Mouse (Mus musculus) cerebellum, adult 18-20 months (tissue): ENCODE results near the gene Ppig.
"Not testable (repeated sequence)": the region's sequence is repeated elsewhere in the genome, so short reads cannot be mapped to it uniquely, and the experiment has no call there.

Experiments used
- DNase-seq, 2 experiments: peaks; one replicate each; pipeline ENCODE4 v3.0.0; 2021

Ppig gene

DNA sequence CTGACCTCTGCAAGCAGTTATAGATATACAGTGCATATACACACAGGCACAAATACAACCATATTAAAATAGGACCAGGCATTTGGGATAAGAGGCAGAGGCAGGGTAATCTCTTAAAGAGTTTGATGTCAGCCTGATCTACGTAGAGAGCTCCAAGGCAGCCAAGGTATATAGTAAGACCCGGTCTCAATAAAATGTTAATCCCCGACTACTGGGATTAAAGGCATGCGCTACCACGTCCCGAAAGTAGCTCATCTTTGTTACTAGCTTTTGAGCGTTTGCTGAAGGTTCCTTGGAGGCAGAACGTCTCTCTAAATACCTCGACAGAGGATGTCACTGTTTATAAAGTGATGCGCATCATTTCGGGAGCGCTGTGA lies at the start of gene Ppig:
Ppig (plus strand) TSS at position 273 of the 377 bp plus-strand sequence.
- no peak for DNase-seq

DNA sequence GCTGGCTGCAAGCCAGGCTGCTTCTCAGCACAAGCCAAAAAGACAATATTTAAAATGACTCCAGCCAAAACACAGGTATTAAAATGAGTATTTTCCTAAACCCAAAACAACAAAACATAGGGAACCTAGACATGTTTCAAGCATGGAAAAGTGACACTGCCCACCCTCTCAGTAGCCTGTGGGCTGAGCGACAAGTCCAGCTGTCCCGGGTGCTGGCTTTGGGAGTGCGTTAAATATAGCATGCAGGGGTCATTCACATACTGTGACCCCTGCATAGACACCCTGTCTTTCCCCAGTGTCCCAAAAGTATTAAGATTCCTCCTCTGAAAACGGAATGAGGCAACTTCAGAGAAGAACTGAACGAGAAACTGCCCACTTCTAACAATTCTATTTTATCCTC lies 48.6 kb upstream of the Ppig start:
- DNase-seq, result peak in 1 of 2 experiments; percentile 10

DNA sequence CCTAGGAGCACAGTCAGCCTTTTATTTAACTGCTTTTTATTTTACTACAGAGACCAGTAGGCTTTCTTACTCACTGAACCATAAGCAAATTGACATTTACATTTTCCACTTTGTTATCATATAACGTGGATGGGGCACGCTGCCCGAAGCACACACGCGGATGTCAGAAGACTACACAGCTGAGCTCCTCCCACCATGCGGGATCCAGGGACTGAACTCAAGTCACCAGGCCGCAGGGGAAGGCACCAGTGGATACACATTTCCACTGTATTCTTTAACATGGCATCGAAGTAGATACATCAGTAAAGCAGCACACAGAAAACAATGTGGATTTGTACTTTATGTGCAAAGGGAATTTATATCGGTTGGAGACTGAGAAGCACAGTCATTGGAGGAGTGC lies 47.1 kb upstream of the Ppig start:
- no peak for DNase-seq

DNA sequence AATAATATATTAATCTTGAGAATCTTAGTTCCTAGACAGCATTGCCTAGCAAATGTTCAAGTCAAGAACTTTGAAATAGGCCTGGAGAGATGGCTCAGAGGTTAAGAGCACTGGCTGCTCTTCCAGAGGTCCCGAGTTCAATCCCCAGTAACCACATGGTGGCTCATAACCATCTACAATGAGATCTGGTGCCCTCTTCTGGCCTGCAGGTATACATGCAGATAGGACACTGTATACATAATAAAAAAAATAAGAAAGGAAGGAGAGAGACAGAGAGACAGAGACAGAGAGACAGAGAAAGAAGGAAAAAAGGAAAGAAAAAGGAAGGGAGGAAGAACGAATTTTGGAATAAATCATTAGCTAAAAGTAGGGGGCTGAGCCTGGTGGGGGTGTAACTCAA lies 45.6 kb upstream of the Ppig start:
- no peak for DNase-seq

DNA sequence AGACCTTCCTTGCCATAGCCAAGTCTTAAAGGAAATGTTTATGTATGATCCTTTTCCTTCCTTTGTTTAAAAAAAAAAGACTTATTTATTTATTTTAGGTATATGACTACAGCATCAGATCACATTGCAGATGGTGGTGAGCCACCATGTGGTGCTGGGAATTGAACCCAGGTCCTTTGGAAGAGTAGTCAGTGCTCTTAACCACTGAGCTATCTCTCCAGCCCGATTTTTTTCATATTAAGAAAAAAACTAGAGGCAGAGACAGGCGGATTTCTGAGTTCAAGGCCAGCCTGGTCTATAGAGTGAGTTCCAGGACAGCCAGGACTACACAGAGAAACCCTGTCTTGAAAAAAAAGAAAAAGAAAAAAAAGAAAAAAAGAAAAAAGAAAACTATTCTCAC lies 45.1 kb upstream of the Ppig start:
- DNase-seq, result not testable (repeated sequence)

DNA sequence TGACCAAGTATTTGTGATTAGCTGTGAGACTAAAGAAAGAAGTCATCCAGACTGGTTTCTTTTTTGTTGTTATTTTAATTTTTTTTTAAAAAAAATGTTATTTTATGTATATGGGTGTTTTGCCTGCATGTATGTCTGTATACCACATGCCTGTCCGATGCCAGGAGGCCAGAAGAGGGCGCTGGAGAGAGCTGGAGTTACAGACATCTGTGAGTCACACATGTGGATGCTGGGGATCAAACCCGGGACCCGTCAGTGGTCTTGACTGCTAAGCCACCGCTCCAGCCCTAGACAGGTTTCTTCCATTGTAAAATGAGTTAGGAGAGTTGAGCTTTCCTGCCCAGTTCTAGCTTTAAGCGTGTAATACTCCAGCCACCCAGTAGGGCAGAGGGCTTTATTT lies 42.4 kb upstream of the Ppig start:
- DNase-seq, result no peak

DNA sequence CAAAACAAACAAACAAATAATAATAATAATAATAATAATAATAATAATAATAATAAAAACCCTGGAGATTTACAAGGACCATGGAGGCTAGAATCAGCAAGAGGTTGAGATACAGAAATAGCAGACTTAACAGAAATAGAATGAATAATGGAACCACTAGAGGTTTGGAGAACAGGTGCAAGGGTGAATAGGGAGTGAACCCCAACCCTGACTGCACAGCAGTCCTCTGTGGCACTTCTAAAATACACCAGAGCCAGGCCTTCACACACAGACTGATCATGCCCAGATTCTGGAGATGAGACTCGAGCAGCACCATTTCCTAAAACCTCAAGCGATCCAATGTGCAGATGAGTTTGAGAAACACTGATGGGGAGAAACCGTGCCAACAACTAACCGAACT lies 40.4 kb upstream of the Ppig start:
- DNase-seq, result no peak

DNA sequence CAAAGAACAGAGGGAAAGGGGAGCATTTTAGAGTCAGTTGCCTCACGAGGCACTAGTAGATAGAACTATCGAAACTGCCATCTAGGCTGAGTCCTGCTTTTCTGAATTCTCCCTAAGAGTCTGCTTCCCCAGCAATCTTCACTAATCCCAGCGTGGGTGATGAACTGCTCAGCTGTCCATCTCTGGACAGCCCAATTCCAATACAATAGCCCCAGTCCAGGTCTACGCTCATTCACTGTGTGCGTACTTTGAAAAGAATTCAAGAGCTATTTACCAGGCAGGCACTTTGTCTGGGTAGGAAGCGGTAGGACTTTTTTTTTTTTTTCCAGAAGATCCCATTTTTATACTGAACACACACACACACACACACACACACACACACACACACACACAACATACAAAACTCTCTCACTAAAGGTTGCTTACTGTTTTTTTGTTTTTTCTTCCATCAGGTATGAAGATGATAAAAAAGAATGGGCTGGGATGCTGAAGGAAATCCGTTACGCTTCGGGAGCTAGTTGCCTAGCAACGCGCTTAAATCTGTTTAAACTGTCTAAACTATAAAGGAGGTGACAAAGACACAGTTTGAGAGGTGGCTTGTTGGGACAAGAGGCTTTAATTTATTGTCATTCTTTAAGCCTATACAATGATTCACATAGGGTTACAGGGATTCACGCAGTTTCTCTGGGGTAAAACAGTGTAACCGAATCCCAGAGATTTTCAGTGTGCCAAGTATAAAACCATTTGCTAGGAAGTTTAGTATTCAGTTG lies 39.1 kb upstream of the Ppig start:
- DNase-seq, result no peak

DNA sequence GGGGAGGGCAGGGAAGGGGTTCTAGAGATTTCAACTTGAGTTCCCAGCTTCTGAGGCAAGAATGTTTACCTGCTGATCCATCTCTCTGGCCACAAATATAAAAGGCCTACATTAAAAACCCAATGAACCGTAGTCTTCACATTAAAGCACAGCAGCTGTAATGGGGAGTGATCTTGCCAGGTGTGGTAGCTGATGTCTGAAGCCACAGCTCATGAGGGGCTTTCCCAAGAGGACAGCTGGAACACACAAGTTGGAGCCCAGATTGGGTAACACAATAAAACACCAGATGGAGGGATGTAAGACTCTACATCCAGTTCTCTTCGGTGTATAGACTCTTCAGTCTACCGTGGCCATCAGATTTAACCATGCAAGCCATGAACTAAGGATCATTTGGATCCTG lies 37.9 kb upstream of the Ppig start:
- no peak for DNase-seq

DNA sequence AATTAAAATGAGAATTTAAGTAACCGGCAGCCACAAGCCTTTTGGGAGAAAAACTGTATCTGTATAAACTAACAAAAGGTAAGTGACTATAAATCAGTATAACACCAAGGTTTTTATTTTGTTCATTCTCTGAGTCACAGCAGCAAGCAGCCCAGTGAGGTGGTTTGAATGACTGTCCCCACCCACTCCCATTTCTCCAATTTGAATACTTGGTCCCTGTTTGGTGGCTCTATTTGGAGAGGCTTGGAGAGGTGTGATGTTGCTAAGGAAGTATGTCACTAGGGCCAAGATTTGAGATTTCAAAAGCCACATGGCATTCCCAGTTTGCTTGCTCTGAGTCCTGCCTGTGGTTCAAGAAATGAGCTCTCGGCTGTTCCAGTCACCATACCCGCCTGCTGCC lies 32.1 kb upstream of the Ppig start:
- no peak for DNase-seq

DNA sequence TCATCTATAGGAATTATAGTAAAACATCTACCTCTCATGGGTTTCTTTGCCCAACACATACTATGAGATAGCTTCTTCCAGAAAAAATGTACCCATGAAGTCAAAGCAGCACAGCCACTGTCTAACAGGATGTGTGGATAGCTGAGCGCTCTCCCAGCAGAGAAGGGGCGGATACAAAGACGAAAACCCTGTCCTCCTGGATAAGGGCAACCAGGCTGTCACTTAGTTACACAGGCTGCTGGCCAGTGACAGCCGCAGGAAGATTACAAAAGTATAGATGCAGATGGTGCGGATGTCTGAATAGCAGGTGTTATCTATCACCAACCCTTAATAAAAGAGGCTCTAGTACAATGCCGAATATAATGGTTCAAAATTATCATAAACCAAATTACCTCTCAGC lies 31.5 kb upstream of the Ppig start:
- no peak for DNase-seq

DNA sequence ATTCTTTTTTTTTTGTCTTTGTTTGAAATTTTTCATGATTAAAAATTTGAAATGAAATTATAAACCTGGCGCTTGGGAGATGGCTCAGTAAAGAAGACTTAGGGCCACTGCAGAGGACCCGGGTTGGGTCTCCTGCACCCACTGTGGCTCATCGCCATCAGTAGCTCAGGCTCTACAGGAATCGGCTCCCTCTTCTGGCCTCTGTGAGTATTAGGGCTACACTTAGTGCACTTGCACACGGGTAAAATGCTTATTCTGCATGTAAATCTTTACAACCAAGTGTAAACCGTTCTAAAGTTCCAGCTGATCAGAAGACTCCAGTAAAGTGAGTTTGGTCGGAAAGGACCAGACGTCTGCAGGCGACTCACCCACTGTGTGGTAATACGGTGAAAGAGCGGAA lies 28.8 kb upstream of the Ppig start:
- DNase-seq, result no peak

DNA sequence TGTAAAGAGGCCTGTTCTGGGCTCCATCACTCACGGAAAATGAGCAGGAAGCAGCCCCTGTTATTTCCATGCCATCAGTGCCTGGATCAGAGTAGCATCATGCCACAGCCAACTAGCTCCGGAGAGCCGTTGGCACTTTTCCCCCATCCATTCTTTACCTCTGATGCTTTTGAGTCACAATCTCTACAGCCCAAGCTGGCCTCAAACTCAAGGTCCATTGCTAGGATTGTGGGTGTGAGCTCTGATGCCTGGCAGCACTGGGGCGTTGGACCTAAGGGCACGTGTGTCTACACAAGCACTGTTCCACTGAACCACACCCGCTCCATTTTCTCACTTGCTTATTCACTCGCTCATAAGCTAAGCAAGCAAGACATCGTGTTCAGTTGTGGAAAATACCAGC lies 21.9 kb upstream of the Ppig start:
- DNase-seq, result no peak

DNA sequence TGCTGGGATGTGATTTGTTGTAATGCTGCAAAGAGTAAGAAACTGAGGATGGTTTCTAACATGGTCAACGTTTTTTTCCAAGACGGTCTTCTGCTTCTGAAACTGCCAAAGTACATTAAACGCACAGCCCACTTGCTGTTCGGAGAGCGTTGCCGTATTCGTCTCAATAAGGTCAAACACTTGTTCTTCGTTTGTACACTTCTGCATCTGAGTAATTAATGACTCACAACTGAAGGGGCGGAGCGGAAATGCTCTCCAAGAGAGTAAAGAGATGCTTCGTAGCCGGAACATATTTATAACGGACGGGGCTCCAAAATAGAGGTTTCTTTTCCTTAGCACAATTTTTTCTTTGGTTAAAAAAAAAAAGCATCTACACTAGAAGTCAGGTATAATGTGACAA lies 10.2 kb upstream of the Ppig start:
- peak in 1 of 2 experiments; percentile 13 for DNase-seq

DNA sequence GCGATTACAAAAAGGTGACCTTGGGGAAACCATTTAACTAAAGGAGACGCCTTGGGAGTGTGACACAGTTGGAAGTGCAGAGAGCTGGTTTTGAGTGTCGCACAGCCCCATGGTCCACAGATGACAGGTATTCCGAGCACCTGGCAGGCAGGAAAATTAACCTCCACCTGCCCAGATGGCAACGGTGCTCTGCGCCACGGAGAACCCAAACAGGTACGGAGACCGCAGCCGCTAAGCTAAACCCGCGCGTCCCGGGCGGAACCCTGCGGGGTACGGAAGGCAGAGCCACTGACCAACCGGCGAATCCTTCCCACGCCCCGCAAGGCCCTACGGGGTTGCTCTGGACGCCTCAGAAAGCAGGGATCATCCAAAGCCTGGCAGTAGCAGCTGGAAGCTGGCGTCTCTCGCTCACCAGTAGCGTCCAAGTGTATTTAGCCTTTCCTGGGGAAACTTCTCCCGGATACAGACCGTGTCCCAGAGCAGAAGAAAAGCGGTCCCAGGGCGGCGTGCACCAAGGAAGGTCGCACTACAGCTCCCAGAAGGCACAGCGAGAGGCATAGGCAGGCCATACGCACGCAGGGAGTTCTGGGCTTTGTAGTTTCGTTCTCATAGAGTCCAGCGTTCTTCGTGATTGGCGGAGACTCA lies 9.2 kb upstream of the Ppig start, which contains the start of gene Fastkd1:
Fastkd1 (minus strand) TSS at position 536 of the 645 bp plus-strand sequence.
- peak; percentile 85 to 96 for DNase-seq

DNA sequence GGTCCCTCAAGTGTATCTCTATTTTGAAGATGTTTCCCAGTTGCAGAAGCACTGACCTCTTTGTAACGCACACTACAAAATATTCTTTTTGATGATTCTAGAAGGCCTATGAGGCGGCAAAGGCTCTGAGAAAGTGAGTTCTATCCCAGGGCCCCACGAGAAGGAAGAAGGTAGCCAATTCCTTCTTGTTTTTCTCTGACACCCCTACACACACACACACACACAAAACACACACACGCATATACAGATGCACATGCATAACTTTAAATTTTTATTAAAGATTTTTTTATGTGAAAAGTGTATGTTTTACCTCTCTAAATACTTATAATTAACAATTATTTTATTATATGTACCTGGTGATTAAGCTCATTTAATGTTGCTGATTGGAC lies 8.7 kb upstream of the Ppig start:
- DNase-seq, result no peak

DNA sequence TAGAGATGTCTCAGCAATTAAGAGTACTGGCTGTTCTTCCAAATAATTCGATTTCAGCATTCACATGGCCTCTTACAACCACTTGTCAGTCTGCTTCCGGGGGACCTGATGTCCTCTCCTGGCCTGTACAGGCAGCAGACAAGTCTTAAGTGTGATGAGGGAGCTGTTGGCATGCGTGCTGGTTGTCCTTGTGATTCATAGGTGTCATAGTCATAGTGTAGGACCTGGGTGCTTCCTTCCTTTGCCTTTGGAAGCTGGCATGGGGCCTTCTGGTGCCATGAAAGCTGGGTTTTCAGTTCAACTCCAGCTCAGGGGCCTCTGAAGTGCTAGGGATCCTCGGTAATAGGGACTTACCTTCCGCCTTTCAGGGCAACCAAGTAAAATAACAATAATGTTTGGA lies 8.2 kb upstream of the Ppig start:
- DNase-seq, result peak in 1 of 2 experiments; percentile 16

DNA sequence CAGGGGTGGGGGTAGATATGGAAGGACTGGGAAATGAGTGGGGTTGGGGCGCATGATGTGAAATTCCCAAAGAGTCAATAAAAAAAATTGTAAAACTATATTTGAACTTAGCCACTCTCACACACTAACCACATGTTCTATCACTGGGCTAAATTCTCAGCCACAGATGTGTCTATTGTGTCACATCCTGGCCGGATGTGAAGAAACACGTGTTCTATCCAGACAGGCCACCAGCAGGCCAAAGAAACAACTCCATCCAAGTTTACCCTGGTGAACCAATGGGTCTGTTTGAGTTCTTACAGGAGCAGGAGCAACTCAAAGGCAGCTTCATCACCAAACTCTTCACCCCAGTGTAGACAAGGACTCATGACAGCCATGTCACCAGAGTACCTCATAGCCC lies 5.9 kb upstream of the Ppig start:
- no peak for DNase-seq

DNA sequence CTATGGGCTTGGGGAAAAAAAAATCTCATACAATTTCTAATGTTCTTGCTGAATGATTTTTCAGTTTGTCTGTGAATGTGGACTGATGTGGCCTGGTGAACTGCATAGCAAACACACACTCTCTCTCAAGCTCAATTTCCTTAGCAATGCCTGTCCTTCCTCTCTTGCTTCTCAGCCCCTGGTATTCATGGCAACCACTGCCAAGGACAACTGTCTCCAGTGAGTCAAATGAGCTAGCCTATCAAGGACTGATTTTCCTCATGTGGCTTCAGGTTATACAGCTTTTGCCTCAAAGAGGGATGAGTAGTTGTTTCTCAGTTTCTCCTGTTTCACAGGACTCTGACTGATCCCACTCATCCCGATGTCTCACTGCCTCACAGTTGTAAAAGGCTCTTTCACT lies 3.2 kb upstream of the Ppig start:
- DNase-seq, result no peak

DNA sequence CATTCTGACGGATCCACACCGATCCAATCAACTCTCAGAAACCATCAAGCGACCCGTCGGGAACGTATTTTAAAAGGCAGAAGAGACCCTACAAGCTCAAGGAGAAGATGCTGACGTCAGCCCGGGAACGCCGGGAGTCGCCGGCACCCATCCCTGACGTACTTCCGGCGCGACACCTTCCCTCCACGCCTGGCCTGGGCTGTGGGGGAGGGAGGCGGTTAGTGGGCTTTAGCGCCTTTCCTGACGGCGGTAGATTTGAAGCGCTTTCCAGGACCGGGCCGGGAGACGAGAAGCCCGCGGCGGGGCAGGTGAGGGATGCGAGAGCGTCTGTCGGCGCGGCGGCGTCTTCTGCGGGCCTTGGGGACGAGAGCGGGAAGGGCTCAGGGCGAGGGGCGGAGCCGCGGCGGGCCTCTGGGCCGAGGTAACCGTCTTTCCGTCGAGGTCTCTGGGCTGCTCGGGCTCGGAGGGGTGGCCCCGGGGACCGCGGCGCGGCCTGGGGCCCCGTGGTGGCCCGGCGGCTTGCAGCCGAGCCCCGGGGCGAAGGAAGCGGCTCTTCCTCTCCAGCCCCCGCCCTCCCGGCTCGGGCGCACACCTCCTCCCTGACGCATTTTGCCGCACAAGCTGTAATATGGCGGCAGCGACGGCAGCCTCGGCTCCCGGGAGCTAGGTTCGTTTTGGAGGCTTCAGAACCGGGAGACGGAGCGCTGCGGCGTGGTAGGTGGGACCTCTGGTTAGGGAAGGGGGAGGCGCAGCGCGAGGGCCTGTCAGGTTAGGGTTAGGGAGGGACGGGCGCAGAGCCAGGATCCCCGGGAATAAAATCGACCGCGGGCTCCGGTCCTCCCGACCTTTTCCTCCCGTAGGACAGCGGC lies 539 bp downstream of the Ppig start:
- peak; percentile 93 to 97 for DNase-seq

DNA sequence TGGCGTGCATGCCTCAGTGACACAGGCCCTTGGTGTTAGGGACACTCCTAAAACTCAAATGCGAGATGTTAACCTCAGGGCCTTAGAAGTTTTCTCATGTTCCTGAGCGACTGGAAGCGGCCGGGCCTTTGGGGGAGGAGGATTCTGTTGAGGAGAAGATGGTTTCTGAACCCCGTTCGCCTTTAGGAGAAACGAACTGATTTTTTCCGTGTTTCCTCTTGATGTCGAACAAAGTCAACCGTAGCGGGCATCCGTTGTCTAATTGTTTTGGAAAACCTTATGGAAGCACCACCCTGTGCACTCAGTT lies 1.1 kb downstream of the Ppig start:
- DNase-seq, result no peak

DNA sequence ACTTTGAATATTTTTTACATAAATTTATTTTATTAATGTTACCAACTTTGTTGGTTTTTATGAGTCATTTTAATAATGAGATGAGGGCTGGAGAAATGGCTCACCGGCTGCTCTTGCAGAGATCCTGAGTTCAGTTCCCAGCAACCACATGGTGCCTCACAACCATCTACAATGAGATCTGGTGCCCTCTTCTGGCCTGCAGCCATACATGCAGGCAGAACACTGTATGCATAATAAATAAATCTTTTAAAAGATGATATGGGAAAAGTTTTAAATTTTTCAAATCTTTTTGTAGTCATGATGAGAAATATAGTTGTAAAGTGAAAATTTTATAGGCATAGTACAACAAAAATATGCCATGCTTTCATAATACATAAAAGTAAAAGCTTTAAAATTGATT lies 22.7 kb downstream of the Ppig start:
- DNase-seq, result no peak

DNA sequence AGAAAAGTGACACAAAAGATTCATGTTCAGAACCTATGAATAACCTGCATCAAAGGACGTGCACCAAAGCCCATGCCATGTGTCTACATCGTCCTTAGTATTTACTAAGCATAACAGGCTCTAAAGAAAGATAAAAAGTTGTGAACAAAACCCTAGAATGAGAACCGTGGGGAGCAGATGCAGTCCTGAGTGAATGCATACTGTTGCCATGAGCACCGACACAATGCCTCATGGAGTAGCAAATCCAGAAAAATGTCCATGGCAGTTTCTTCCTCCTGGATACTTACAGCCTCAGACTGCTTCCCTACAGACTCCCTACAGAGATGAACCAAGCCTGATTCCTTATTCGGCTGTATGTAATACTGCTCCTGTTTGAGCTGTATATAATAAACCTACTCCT lies 38.6 kb downstream of the Ppig start:
- DNase-seq, result no peak

DNA sequence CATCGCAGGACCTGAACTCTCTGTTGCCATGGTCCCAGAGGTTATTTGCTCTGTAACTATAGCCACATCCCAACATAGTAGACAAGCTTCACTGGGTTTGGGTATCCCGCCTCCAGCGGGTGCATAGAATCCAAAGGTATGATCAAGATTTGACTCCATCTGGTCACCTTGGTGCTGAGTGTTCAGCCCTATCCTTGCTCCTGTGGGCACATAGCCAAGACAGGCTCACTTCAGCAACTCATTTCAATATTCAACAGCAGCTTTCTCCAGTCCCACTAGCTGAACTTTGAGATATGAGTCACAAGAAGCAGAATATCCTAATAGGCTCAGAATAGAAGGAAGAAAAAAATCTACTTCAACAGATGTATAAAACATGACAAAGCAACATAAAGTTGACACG lies 41.0 kb downstream of the Ppig start:
- no peak for DNase-seq
